Mouse (Mus musculus) stomach, postnatal 0 days (tissue): Measurements from ENCODE around the gene Nsun6. TPM values are rescaled to one million over a fixed set of nuclear protein-coding genes. Genes with fewer than 3 reads are reported as not detected.

ENCODE experiments used
- ATAC-seq: fragments of 200-750 bp; cut with Nextera tagmentation; 2 replicates; pipeline ENCODE4 v1.8.0; 2017; ENCODE audit not compliant: low FRiP score, low TSS enrichment
- DNase-seq: peaks from one replicate; pipeline ENCODE4 v3.0.0-alpha.2; 2016; ENCODE audit warnings: low spot score
- H3K27ac ChIP-seq: fragments of 300-500 bp; sonication (generic); replicated peaks from 2 replicates; pipeline ENCODE4 v1.5.1; 2014; ENCODE audit warnings: mild to moderate bottlenecking, control low read depth
- H3K27me3 ChIP-seq: fragments of 300-500 bp; sonication (generic); 2 replicates; pipeline ENCODE4 v1.6.1; 2014; ENCODE audit warnings: low read length; ENCODE audit not compliant: control insufficient read depth, insufficient read depth
- H3K36me3 ChIP-seq: fragments of 300-500 bp; sonication (generic); 2 replicates; pipeline ENCODE4 v1.6.1; 2014; ENCODE audit warnings: low read length, mixed read lengths; ENCODE audit not compliant: control insufficient read depth, insufficient read depth
- H3K4me1 ChIP-seq: fragments of 300-500 bp; sonication (generic); replicated peaks from 2 replicates; pipeline ENCODE4 v1.6.1; 2014; ENCODE audit warnings: antibody characterized with exemption; ENCODE audit not compliant: control insufficient read depth, insufficient read depth
- H3K4me2 ChIP-seq: fragments of 300-500 bp; sonication (generic); replicated peaks from 2 replicates; pipeline ENCODE4 v1.6.1; 2014; ENCODE audit warnings: low read depth, mild to moderate bottlenecking, control low read depth, moderate library complexity
- H3K4me3 ChIP-seq: fragments of 300-500 bp; sonication (generic); 2 replicates; pipeline ENCODE4 v1.5.1; 2014; ENCODE audit warnings: low read depth, low read length, control low read depth
- H3K9ac ChIP-seq: fragments of 300-500 bp; sonication (generic); 2 replicates; pipeline ENCODE4 v1.6.1; 2014; ENCODE audit warnings: mild to moderate bottlenecking, low read length, control low read depth, mixed read lengths
- H3K9me3 ChIP-seq: fragments of 300-500 bp; sonication (generic); 2 replicates; pipeline ENCODE4 v1.6.1; 2016; ENCODE audit warnings: low read length; ENCODE audit not compliant: control insufficient read depth
- CTCF ChIP-seq: IDR thresholded peaks from 2 replicates; pipeline ENCODE4 v1.5.1; 2016; ENCODE audit warnings: antibody characterized with exemption, low read depth, mild to moderate bottlenecking, moderate library complexity
- EP300 ChIP-seq: optimal IDR thresholded peaks from 2 replicates; pipeline ENCODE3; 2016; ENCODE audit warnings: antibody characterized with exemption
- WGBS: fragments of 180-500 bp; shearing (Covaris S2); extraction: QIAGEN DNeasy Blood & Tissue Kit; methylation state at CpG from one replicate; pipeline ENCODE4 v1.1.7; 2014; 5-methylcytosine and 5-hydroxymethylcytosine counted together
- polyA plus RNA-seq: library from polyadenylated mRNA; unstranded; fragments of >200 nt; fragmentation: Nextera tagmentation; extraction: Ambion mirVana; gene quantifications from 2 replicates; pipeline ENCODE4 v1.2.1, GENCODE M21; 2015

The Nsun6 gene
- polyA plus RNA-seq, 1 experiment from 2014 or later: 8.1 TPM

DNA sequence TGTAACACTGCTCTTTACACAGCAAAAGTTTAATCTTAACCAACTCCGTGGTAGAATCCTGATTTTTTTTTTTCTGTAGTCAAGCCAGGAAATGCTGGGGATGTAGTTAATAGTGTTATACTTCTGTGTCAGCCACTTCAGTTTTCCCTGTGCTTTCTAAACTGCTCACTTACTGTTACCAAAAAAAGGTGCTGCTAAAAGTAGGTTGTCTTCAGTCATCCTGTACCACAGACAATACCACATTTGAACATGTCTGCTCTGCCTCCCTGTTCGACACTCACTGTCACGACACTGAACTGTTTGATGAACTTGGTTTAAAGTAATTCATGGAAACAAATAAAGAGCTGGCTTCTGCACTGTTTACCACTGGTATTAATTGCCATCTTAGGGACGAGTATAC lies 66.4 kb downstream of the Nsun6 start:
- 72% methylated on average over 4 of the region's 4 CpGs for WGBS

DNA sequence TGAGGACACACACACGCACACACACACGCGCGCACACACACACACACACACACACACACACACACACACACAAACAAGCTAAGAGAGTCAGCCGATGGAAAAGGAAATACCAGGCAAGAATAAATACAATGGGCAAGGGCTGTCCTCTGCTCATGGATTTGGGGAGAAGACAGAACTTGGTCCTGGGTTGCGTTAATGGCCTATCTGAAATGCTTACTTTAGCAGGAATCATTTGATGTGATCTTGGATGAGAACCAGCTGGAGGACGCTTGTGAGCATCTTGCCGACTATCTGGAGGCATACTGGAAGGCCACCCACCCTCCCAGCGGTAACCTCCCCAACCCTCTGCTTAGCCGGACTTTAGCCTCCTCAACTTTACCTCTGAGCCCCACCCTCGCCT lies 70.8 kb downstream of the Nsun6 start:
- ATAC-seq (no peak), DNase-seq (no peak)
- TF ChIP-seq EP300 (no peak), CTCF (no peak)
- no peaks in the 10 kb centered on the region for H3K9me3 ChIP-seq
- H3K4me3 ChIP-seq: no peak overlapping the region
- H3K9ac ChIP-seq: no peak overlapping the region
- no peak overlapping the region for H3K4me2 ChIP-seq
- WGBS: 72% methylated on average over 11 of the region's 11 CpGs
- no peaks in the 10 kb centered on the region for H3K27me3 ChIP-seq
- no peaks in the 10 kb centered on the region for H3K36me3 ChIP-seq
- no peak overlapping the region for H3K27ac ChIP-seq
- H3K4me1 ChIP-seq: no peaks in the 10 kb centered on the region

More for the DNA sequence above, 66.4 kb downstream of the Nsun6 start:
- Histone ChIP-seq H3K4me3 (no peak overlapping the region), H3K36me3 (no peaks in the 10 kb centered on the region), H3K9me3 (no peaks in the 10 kb centered on the region), H3K9ac (no peak overlapping the region), H3K4me1 (no peaks in the 10 kb centered on the region), H3K4me2 (no peak overlapping the region), H3K27me3 (no peaks in the 10 kb centered on the region), H3K27ac (no peak overlapping the region)
- ATAC-seq: no peak
- TF ChIP-seq EP300 (no peak), CTCF (no peak)
- DNase-seq: no peak

DNA sequence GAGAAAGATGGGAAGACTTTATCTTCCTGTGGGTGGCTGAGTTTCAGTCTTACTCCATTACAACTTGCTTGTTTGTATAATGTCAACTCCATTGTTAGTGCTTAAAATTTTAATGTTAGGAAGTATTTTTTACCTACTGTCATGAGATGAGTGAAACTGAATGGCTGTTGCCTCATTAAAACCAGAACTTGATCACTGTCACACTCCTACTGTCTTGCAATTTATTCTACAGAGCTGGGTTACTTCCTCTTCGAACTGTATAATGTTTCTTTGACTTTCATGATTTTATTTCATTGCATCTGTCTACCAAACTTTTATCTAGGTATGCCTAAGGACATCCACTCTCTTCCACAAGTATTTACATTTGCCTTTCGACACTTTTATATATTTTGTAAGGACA lies 93.4 kb downstream of the Nsun6 start:
- DNase-seq: no peak
- no peak overlapping the region for H3K4me2 ChIP-seq

DNA sequence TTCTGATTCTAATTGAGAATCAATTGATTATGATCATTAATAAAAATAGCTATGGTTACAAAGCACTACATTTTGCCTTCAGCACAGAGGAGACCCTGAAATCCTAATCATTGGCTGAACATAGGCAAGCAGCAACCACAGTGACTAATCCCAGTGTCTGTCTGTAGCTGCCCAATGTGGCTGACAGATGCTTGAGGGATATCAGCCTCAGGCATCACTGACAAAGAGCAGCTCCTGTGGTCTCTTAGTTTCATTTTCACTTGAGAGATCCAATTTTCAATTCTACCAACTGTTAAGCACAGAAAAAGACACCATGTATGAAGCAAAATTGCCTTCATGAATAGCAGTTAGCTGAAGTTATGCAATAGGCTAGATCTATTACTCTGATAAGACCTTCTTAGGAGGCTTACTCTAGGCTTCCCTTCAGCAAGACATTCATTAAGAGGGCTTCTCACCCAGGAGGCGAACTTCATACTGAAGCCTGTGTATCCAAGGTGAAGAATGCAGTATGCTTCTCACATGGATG lies 93.8 kb downstream of the Nsun6 start:
- Histone ChIP-seq H3K9me3 (no peaks in the 10 kb centered on the region), H3K4me3 (no peak overlapping the region), H3K4me1 (no peaks in the 10 kb centered on the region), H3K4me2 (no peak overlapping the region), H3K9ac (no peak overlapping the region), H3K27ac (no peak overlapping the region), H3K27me3 (no peaks in the 10 kb centered on the region), H3K36me3 (no peaks in the 10 kb centered on the region)
- DNase-seq: no peak
- ATAC-seq: no peak
- 59% methylated on average over 1 of the region's 1 CpGs for WGBS
- TF ChIP-seq CTCF: no peak
- no peak for TF ChIP-seq EP300

More for the DNA sequence above, 93.4 kb downstream of the Nsun6 start:
- H3K4me3 ChIP-seq: no peak overlapping the region
- no peak for TF ChIP-seq CTCF
- no peaks in the 10 kb centered on the region for H3K27me3 ChIP-seq
- no peak overlapping the region for H3K9ac ChIP-seq
- no peaks in the 10 kb centered on the region for H3K36me3 ChIP-seq
- WGBS: 75% methylated on average over 2 of the region's 2 CpGs
- no peaks in the 10 kb centered on the region for H3K4me1 ChIP-seq
- no peaks in the 10 kb centered on the region for H3K9me3 ChIP-seq
- no peak overlapping the region for H3K27ac ChIP-seq
- ATAC-seq: no peak

DNA sequence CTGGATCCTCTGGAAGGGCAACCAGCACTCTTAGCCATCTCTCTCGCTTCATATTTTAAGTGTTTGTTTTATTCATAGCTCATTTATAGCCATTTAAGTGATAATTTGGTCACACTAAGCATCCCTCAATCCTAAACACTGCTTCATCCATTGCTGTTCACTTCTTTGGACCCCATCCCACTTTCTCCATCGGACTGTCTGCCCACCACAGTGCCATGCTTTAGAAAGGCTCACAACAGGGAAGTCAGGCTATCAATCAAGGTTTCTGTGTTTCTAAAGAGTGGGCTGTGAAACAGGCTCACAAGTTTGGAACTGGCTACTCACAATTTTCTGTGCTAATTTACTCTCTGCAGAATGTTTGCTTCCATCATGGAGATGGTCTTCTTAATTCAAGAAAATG lies 101.8 kb downstream of the Nsun6 start:
- Histone ChIP-seq H3K4me2 (no peak overlapping the region), H3K27ac (no peak overlapping the region), H3K36me3 (no peaks in the 10 kb centered on the region), H3K4me3 (no peak overlapping the region), H3K9me3 (no peaks in the 10 kb centered on the region), H3K4me1 (no peaks in the 10 kb centered on the region), H3K9ac (no peak overlapping the region), H3K27me3 (no peaks in the 10 kb centered on the region)
- ATAC-seq: no peak
- WGBS: 74% methylated on average over 2 of the region's 2 CpGs
- no peak for DNase-seq
- TF ChIP-seq CTCF (no peak), EP300 (no peak)

Other genes with a start within 250 kb of the Nsun6 start
- gene Arl5b, start 5.7 kb downstream of the Nsun6 start, polyA plus RNA-seq: 16.1 and 19.7 TPM in 2 replicates